In genomic region chr5:125968151-125968550, GRCm38 (mm10) we compare ENCODE assay signal across 24 mouse cellular contexts.
"Had no signal": no experiment of that assay in that cellular context is flagged by ENCODE, and none has a peak within 500 bp of the region (broad histone marks: within the 10 kb centered on the region; RNA-seq: fewer than 3 reads in every experiment).

No protein-coding gene starts in this region.

- DNase-seq: kidney, adult 11 months; kidney, adult 8-10 months; kidney, postnatal 10 days; kidney, postnatal 36 days; left cerebral cortex, postnatal 4 days; liver, postnatal 0 days; lung, embryonic 14.5 days; right cerebral cortex, adult 18-20 months; right cerebral cortex, postnatal 14 days; spleen, adult 18-20 months; thymus, postnatal 36 days had no signal

- H3K27ac ChIP-seq: intestine, embryonic 15.5 days; kidney, embryonic 15.5 days; limb, embryonic 12.5 days; limb, embryonic 15.5 days; liver, embryonic 14.5 days; macrophage; midbrain, embryonic 12.5 days; midbrain, embryonic 15.5 days; neural tube, embryonic 12.5 days; neural tube, embryonic 15.5 days; stomach, embryonic 15.5 days had no signal

- H3K27me3 ChIP-seq: intestine, embryonic 15.5 days; kidney, embryonic 15.5 days; limb, embryonic 12.5 days; limb, embryonic 15.5 days; midbrain, embryonic 12.5 days; midbrain, embryonic 15.5 days; neural tube, embryonic 12.5 days; neural tube, embryonic 15.5 days; stomach, embryonic 15.5 days had no signal

- H3K9ac ChIP-seq: intestine, embryonic 15.5 days; kidney, embryonic 15.5 days; limb, embryonic 12.5 days; limb, embryonic 15.5 days; liver, embryonic 14.5 days; liver, postnatal 0 days; lung, embryonic 14.5 days; midbrain, embryonic 12.5 days; midbrain, embryonic 15.5 days; neural tube, embryonic 12.5 days; neural tube, embryonic 15.5 days; stomach, embryonic 15.5 days had no signal

- H3K4me1 ChIP-seq: intestine, embryonic 15.5 days; limb, embryonic 12.5 days; limb, embryonic 15.5 days; midbrain, embryonic 12.5 days; midbrain, embryonic 15.5 days; neural tube, embryonic 12.5 days; stomach, embryonic 15.5 days had no signal

- H3K4me2 ChIP-seq: intestine, embryonic 15.5 days; kidney, embryonic 15.5 days; limb, embryonic 12.5 days; limb, embryonic 15.5 days; liver, embryonic 11.5 days; lung, embryonic 14.5 days; midbrain, embryonic 12.5 days; midbrain, embryonic 15.5 days; neural tube, embryonic 12.5 days; neural tube, embryonic 15.5 days; stomach, embryonic 15.5 days had no signal

- H3K9me3 ChIP-seq: intestine, embryonic 15.5 days; limb, embryonic 15.5 days; midbrain, embryonic 12.5 days; midbrain, embryonic 15.5 days; neural tube, embryonic 12.5 days; neural tube, embryonic 15.5 days; stomach, embryonic 15.5 days had no signal

- ATAC-seq: intestine, embryonic 15.5 days; liver, postnatal 0 days; lung, postnatal 0 days; midbrain, embryonic 15.5 days had no signal

- H3K36me3 ChIP-seq: intestine, embryonic 15.5 days; kidney, embryonic 15.5 days; limb, embryonic 12.5 days; limb, embryonic 15.5 days; midbrain, embryonic 12.5 days; midbrain, embryonic 15.5 days; neural tube, embryonic 12.5 days; neural tube, embryonic 15.5 days; stomach, embryonic 15.5 days had no signal

- H3K4me3 ChIP-seq: intestine, embryonic 15.5 days; kidney, embryonic 15.5 days; limb, embryonic 12.5 days; limb, embryonic 15.5 days; midbrain, embryonic 12.5 days; midbrain, embryonic 15.5 days; neural tube, embryonic 12.5 days; neural tube, embryonic 15.5 days; stomach, embryonic 15.5 days had no signal
